Mouse (Mus musculus): ENCODE data around the gene Pde10a.

GRCm38 (mm10) chr17:9030181-9030580, 505.0 kb downstream of the Pde10a start:
- TF ChIP-seq POLR2A (IDR thresholded peaks at IDR 0.05; ENCODE audit: borderline replicate concordance, low read depth, low read length) = no peak
- no peak for TF ChIP-seq CTCF (IDR thresholded peaks at IDR 0.05; ENCODE audit: low read depth, low read length)
